Mouse (Mus musculus) cerebellum, postnatal 14 days (tissue): ENCODE data around the gene Gm10338.
"Not testable (repeated sequence)": the region's sequence is repeated elsewhere in the genome, so short reads cannot be mapped to it uniquely, and the experiment has no call there.

Source experiments
- DNase-seq, 2 experiments: peaks; one replicate each; pipeline ENCODE4 v3.0.0; 2021; ENCODE audit warnings: mixed read lengths in 2 of 2

Gene Gm10338

GRCm38 (mm10) chr14:7595492-7595891 lies at the start of gene Gm10338:
TSS of gene Gm10338 (minus strand) at chr14:7595592.
- not testable (repeated sequence) for DNase-seq

- DNase-seq: not testable (repeated sequence)
Measured at GRCm38 (mm10) chr14:7643872-7644271, 48.5 kb upstream of the Gm10338 start, which contains the start of gene Gm10128. TSS of gene Gm10128 (minus strand) at chr14:7643972.

DNA sequence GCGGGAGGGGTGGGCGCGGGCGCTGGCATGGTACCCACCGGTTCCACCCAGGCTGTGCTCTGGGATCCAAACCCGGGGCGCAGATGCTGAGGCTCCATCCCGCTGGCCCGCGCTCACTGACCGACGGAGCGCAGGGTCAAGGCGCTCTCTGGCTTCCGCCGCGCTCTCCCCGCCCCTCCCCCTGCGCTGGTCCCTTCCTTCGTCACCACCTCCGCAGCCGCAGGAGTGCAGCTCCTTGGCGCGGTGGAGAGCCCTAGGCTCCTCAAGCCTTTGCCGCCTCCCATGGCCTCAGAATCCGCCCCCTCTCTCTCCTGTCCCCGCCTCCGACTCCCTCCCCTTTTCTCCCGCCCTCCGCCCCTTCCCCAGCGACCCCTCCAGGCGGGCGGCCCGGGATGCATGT lies 27.0 kb downstream of the Gm10338 start, which contains the start of gene Gm3558:
Gene Gm3558 (minus strand): TSS at position 185 of the 400 bp plus-strand sequence.
- DNase-seq: peak; percentile 0 to 2

GRCm38 (mm10) chr14:7567890-7568289 lies 27.5 kb downstream of the Gm10338 start:
- peak; percentile 2 to 9 for DNase-seq

DNA sequence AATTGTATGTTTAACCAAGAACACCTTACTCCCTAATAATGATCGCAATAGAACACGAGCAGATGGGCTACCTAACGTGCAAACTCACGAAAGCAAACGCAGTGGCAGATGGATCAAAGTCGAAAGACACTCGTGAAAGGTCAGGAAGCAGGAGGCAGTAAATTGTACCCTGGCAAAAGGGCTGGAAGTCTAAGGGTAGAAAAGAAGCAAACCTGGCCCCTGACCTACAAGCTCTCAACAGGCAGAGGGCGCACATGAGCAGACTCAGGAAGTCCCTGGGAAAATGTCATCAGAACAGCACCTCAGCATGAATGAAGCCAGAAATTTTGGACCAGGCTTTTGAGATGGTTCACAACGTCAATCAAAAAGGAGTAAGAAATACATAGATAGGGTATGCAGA lies 28.1 kb downstream of the Gm10338 start:
- peak; percentile 23 to 27 for DNase-seq
